Mouse (Mus musculus): ENCODE results near the gene Zfp865. TPM values are rescaled to one million over a fixed set of nuclear protein-coding genes. Genes with fewer than 3 reads are reported as not detected.

Gene Zfp865
- polyA plus RNA-seq, 1 experiment from 2014 or later, result 5.1 TPM

DNA sequence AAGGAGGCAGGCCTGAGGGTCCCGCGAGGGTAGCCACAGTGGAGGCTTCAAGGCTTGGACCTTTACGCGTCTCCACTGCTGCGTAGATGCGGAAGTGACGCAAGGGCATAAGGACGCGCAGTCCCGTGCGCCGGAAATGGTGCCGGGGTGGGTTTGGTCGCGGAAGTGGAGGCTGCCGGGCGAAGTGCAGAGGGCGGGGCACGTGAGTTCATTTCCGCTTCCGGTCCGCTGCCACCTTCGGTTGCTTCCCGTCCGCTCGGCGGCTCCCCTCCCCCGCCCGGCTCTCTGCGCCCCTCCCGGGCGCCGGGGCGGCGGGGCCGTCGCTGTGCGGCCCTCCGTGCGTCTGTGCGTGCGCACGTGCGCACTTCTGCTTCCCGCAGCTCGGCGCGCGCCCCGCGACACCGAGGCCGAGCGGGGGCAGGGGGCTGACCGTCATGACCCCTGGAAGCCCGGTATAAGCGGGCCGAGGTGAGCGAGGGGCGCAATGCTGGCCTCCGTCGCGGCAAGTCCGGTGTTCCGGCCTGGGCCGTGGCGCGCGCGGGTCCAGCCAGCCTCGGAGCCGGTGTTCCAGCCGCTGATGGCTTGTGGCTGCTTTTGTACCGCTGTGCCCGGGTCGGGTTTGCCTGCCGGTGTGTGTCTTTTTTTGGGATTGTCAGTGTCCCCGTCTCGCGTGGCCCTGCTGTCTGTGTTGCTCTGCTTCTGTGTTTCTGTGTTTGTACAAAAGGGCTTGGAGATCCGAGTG lies 60.0 kb downstream of the Zfp865 start, which contains the start of gene Epn1:
Gene Epn1 (plus strand): TSS at position 226 of the 742 bp plus-strand sequence.
- Histone ChIP-seq H3K4me3 (ENCODE audit: low read depth, low read length) (peak within 1 kb of the TSS; percentile 98), H3K9ac (ENCODE audit: low read length) (peak within 1 kb of the TSS; percentile 96), H3K36me3 (ENCODE audit: control insufficient read depth, insufficient read depth, low read length) (peaks cover 22% of the 10 kb centered on the region)

DNA sequence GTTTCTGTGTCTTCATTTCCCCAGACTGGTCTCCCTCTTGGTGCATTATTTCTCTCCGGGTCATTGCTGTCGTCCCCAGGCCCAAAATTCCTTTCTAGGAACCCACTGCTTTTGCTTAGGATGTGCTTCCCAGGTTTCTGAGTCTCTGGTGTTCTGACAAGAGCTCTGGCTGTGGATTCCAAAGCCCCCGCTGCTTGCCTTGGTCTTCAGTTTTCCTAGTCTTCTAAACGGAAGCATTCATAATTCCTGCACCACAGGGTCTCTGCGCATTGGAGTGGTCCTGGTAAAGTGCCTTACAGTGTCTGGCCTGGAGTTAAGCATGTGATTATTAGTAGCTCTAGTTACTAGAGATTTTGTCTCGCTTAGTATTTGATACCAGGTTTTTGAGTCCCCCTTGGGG lies 60.6 kb downstream of the Zfp865 start:
- DNase-seq (ENCODE audit: low spot score, missing footprints) (no peak), ATAC-seq (ENCODE audit: low FRiP score) (no peak)
- peaks cover 21% of the 10 kb centered on the region for H3K36me3 ChIP-seq (ENCODE audit: control insufficient read depth, insufficient read depth, low read length)

More for the DNA sequence above, 60.0 kb downstream of the Zfp865 start, which contains the start of gene Epn1:
- Histone ChIP-seq H3K4me2 (peak within 1 kb of the TSS; percentile 60), H3K9me3 (ENCODE audit: control insufficient read depth, low read length) (no peaks in the 10 kb centered on the region), H3K27ac (ENCODE audit: low read depth, low read length) (peak within 1 kb of the TSS; percentile 71), H3K27me3 (ENCODE audit: control insufficient read depth, insufficient read depth, low read length) (no peaks in the 10 kb centered on the region), H3K4me1 (ENCODE audit: control insufficient read depth, insufficient read depth, low read length) (peaks cover 12% of the 10 kb centered on the region)
- ATAC-seq (ENCODE audit: low FRiP score) (peak; percentile 98), DNase-seq (ENCODE audit: low spot score, missing footprints) (peak; percentile 99)
- WGBS, result under 1% methylated on average over 76 of the region's 81 CpGs

DNA sequence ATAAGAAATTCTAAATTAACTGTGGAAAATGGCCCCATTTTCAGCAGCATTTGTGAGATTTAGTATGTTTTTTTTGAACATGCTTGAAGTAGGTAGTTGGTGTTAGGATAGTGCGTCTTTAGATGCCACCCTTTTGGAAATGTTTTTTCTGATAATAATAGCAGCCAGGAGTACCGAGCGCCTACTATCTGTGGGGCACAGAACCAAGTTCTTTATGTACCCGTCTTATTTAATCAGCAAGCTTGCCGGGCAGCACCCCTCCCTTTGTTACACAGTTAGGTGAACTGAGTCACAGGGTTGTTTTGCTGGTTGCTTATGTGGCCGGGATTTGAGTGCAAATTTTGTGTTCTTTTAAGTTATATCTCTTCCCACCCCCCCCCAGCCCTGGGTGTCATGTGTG lies 61.1 kb downstream of the Zfp865 start:
- H3K4me3 ChIP-seq (ENCODE audit: low read depth, low read length), result peak overlapping the region; percentile 98
- DNase-seq (ENCODE audit: low spot score, missing footprints) (no peak), ATAC-seq (ENCODE audit: low FRiP score) (no peak)
- peak overlapping the region; percentile 60 for H3K4me2 ChIP-seq
- peak overlapping the region; percentile 96 for H3K9ac ChIP-seq (ENCODE audit: low read length)
- peaks cover 12% of the 10 kb centered on the region for H3K4me1 ChIP-seq (ENCODE audit: control insufficient read depth, insufficient read depth, low read length)
- no peaks in the 10 kb centered on the region for H3K9me3 ChIP-seq (ENCODE audit: control insufficient read depth, low read length)
- no peak overlapping the region for H3K27ac ChIP-seq (ENCODE audit: low read depth, low read length)
- WGBS, result 81% methylated on average over 6 of the region's 6 CpGs
- peaks cover 19% of the 10 kb centered on the region for H3K36me3 ChIP-seq (ENCODE audit: control insufficient read depth, insufficient read depth, low read length)
- no peaks in the 10 kb centered on the region for H3K27me3 ChIP-seq (ENCODE audit: control insufficient read depth, insufficient read depth, low read length)

More for the DNA sequence above, 60.6 kb downstream of the Zfp865 start:
- Histone ChIP-seq H3K4me3 (ENCODE audit: low read depth, low read length) (peak overlapping the region; percentile 98), H3K4me1 (ENCODE audit: control insufficient read depth, insufficient read depth, low read length) (peaks cover 12% of the 10 kb centered on the region), H3K9me3 (ENCODE audit: control insufficient read depth, low read length) (no peaks in the 10 kb centered on the region), H3K27ac (ENCODE audit: low read depth, low read length) (peak overlapping the region; percentile 71; the same call in 1 of the 2 replicates), H3K27me3 (ENCODE audit: control insufficient read depth, insufficient read depth, low read length) (no peaks in the 10 kb centered on the region), H3K9ac (ENCODE audit: low read length) (peak overlapping the region; percentile 96), H3K4me2 (peak overlapping the region; percentile 60)
- WGBS, result 21% methylated on average over 6 of the region's 6 CpGs

DNA sequence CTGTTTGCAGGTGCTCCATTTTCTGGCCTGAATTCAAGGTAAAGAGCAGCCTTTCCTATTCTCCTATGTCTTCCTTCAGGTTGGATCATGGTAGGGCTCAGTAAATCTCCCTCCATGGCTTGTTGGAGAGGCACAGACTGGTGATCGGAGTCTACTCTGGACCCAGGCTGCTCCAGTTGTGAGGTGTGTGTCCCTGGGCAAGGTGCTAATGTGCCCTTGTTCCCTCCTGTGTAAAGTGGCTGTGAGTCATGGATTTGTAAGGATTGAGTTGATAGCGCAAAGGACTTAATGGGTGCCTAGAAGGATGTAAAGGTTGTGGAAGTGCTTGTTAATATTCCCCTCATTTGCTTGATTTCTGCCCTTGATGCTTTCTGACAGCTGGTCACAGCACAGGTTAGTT lies 61.8 kb downstream of the Zfp865 start:
- Histone ChIP-seq H3K4me3 (ENCODE audit: low read depth, low read length) (no peak overlapping the region), H3K27me3 (ENCODE audit: control insufficient read depth, insufficient read depth, low read length) (no peaks in the 10 kb centered on the region), H3K9me3 (ENCODE audit: control insufficient read depth, low read length) (no peaks in the 10 kb centered on the region), H3K9ac (ENCODE audit: low read length) (no peak overlapping the region), H3K4me1 (ENCODE audit: control insufficient read depth, insufficient read depth, low read length) (peaks cover 12% of the 10 kb centered on the region), H3K4me2 (no peak overlapping the region; the same call in 1 of the 2 replicates), H3K36me3 (ENCODE audit: control insufficient read depth, insufficient read depth, low read length) (peaks cover 19% of the 10 kb centered on the region), H3K27ac (ENCODE audit: low read depth, low read length) (no peak overlapping the region)
- 96% methylated on average over 2 of the region's 2 CpGs for WGBS
- ATAC-seq (ENCODE audit: low FRiP score) (no peak), DNase-seq (ENCODE audit: low spot score, missing footprints) (no peak)

DNA sequence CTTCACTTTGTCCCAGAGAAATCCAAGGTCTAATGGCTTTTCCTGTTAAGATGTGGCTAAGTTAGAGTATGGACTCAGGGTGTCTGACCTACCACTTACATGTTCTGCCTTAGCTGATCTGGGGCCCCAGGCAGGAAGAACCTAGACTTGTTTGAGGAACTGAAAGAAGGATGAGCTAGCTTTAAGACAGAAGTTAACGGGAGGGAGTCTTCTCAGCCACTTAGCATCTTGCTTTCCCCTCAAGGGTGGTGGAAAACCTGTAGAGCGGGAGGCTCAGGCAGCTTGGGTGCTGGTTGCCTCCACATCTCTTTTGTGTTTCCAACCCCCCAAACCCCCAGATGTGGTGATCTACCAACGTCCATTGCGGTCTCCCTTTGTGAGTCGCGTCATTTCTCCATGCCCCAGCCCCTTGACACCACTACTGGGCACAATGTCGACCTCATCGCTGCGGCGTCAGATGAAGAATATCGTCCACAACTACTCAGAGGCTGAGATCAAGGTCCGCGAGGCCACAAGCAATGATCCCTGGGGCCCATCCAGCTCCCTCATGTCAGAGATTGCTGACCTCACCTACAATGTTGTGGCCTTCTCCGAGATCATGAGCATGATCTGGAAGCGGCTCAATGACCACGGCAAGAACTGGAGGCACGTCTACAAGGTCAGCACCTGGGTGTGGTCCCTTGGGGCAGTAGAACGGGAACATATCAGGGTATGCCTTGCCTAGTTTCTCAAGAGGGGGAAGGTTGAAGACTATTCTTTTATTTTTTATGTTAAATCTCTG lies 63.3 kb downstream of the Zfp865 start:
- no peak overlapping the region for H3K27ac ChIP-seq (ENCODE audit: low read depth, low read length)
- H3K27me3 ChIP-seq (ENCODE audit: control insufficient read depth, insufficient read depth, low read length), result no peaks in the 10 kb centered on the region
- no peak overlapping the region for H3K4me3 ChIP-seq (ENCODE audit: low read depth, low read length)
- ATAC-seq (ENCODE audit: low FRiP score), result no peak
- H3K9me3 ChIP-seq (ENCODE audit: control insufficient read depth, low read length), result no peaks in the 10 kb centered on the region
- peaks cover 15% of the 10 kb centered on the region for H3K36me3 ChIP-seq (ENCODE audit: control insufficient read depth, insufficient read depth, low read length)
- no peak for DNase-seq (ENCODE audit: low spot score, missing footprints)
- 92% methylated on average over 18 of the region's 18 CpGs for WGBS
- peaks cover 12% of the 10 kb centered on the region for H3K4me1 ChIP-seq (ENCODE audit: control insufficient read depth, insufficient read depth, low read length)
- H3K4me2 ChIP-seq, result no peak overlapping the region
- H3K9ac ChIP-seq (ENCODE audit: low read length), result no peak overlapping the region

DNA sequence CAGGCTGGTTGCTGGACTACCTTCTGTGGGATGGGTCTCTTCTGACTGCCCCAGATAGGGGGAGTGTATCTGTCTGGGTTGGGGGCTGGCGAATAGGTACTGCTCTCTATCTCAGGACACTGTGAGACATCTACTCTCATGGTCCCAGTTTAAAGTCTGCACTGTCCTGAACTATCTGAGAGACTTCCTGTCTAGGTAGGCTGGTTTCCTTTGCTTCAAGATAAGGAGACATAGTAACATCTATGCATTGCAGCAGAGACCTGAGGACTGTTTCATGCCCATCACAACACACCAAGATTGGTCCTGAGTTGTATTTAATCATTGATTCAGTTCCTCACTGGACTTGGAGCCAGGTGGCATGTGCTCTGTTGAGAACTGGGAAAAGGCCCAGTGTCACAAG lies 65.3 kb downstream of the Zfp865 start:
- no peak for ATAC-seq (ENCODE audit: low FRiP score)
- Histone ChIP-seq H3K4me1 (ENCODE audit: control insufficient read depth, insufficient read depth, low read length) (peaks cover 12% of the 10 kb centered on the region), H3K9me3 (ENCODE audit: control insufficient read depth, low read length) (no peaks in the 10 kb centered on the region), H3K36me3 (ENCODE audit: control insufficient read depth, insufficient read depth, low read length) (peaks cover 13% of the 10 kb centered on the region), H3K27ac (ENCODE audit: low read depth, low read length) (no peak overlapping the region), H3K4me3 (ENCODE audit: low read depth, low read length) (no peak overlapping the region), H3K27me3 (ENCODE audit: control insufficient read depth, insufficient read depth, low read length) (no peaks in the 10 kb centered on the region), H3K9ac (ENCODE audit: low read length) (no peak overlapping the region), H3K4me2 (no peak overlapping the region)
- WGBS, result 100% methylated on average over 1 of the region's 1 CpGs
- no peak for DNase-seq (ENCODE audit: low spot score, missing footprints)

Other genes with a start within 250 kb of the Zfp865 start
- gene Fam71e2, start 249.1 kb upstream of the Zfp865 start, polyA plus RNA-seq (2014; fragmentation: Nextera tagmentation; extraction: Ambion mirVana), result not detected in 2 replicates
- gene Il11, start 237.5 kb upstream of the Zfp865 start, polyA plus RNA-seq (2014; fragmentation: Nextera tagmentation; extraction: Ambion mirVana), result 0.07 TPM in 1 of 2 replicates, not detected in the other
- not detected in 2 replicates for gene Tmem190, start 237.4 kb upstream of the Zfp865 start, polyA plus RNA-seq (2014; fragmentation: Nextera tagmentation; extraction: Ambion mirVana)
- gene Tmem238, start 230.7 kb upstream of the Zfp865 start, polyA plus RNA-seq (2014; fragmentation: Nextera tagmentation; extraction: Ambion mirVana), result 1.3 and 1.4 TPM in 2 replicates
- 203 and 211 TPM in 2 replicates for gene Rpl28, start 227.5 kb upstream of the Zfp865 start, polyA plus RNA-seq (2014; fragmentation: Nextera tagmentation; extraction: Ambion mirVana)
- 392 and 412 TPM in 2 replicates for gene Ube2s, start 207.8 kb upstream of the Zfp865 start, polyA plus RNA-seq (2014; fragmentation: Nextera tagmentation; extraction: Ambion mirVana)
- gene Shisa7, start 175.7 kb upstream of the Zfp865 start, polyA plus RNA-seq (2014; fragmentation: Nextera tagmentation; extraction: Ambion mirVana), result 1.9 and 2.4 TPM in 2 replicates
- 2.6 and 4.6 TPM in 2 replicates for gene Isoc2b, start 150.1 kb upstream of the Zfp865 start, polyA plus RNA-seq (2014; fragmentation: Nextera tagmentation; extraction: Ambion mirVana)
- gene Isoc2a, start 143.2 kb upstream of the Zfp865 start, polyA plus RNA-seq (2014; fragmentation: Nextera tagmentation; extraction: Ambion mirVana), result 0.63 and 0.78 TPM in 2 replicates
- 0.12 TPM in 1 of 2 replicates, not detected in the other for gene Gm36210, start 113.9 kb upstream of the Zfp865 start, polyA plus RNA-seq (2014; fragmentation: Nextera tagmentation; extraction: Ambion mirVana)
- 3.5 and 3.8 TPM in 2 replicates for gene Zfp628, start 105.2 kb upstream of the Zfp865 start, polyA plus RNA-seq (2014; fragmentation: Nextera tagmentation; extraction: Ambion mirVana)
- gene Nat14, start 98.3 kb upstream of the Zfp865 start, polyA plus RNA-seq (2014; fragmentation: Nextera tagmentation; extraction: Ambion mirVana), result 8.0 and 10.4 TPM in 2 replicates
- gene Ssc5d, start 94.6 kb upstream of the Zfp865 start, polyA plus RNA-seq (2014; fragmentation: Nextera tagmentation; extraction: Ambion mirVana), result 1.0 and 1.6 TPM in 2 replicates
- not detected in 2 replicates for gene Sbk2, start 56.0 kb upstream of the Zfp865 start, polyA plus RNA-seq (2014; fragmentation: Nextera tagmentation; extraction: Ambion mirVana)
- not detected in 2 replicates for gene Sbk3, start 49.2 kb upstream of the Zfp865 start, polyA plus RNA-seq (2014; fragmentation: Nextera tagmentation; extraction: Ambion mirVana)
- gene Zfp579, start 24.2 kb upstream of the Zfp865 start, polyA plus RNA-seq (2014; fragmentation: Nextera tagmentation; extraction: Ambion mirVana), result 41.1 and 41.7 TPM in 2 replicates
- gene Zfp524, start 6.0 kb upstream of the Zfp865 start, polyA plus RNA-seq (2014; fragmentation: Nextera tagmentation; extraction: Ambion mirVana), result 7.6 and 9.2 TPM in 2 replicates
- 42.4 and 49.4 TPM in 2 replicates for gene Fiz1, start 5.7 kb upstream of the Zfp865 start, polyA plus RNA-seq (2014; fragmentation: Nextera tagmentation; extraction: Ambion mirVana)
- 0.34 TPM in 1 of 2 replicates, not detected in the other for gene Gm44973, start 4.9 kb upstream of the Zfp865 start, polyA plus RNA-seq (2014; fragmentation: Nextera tagmentation; extraction: Ambion mirVana)
- gene Ccdc106, start 177 bp downstream of the Zfp865 start, polyA plus RNA-seq (2014; fragmentation: Nextera tagmentation; extraction: Ambion mirVana), result 4.0 and 5.0 TPM in 2 replicates
- 0.33 TPM in 1 of 2 replicates, not detected in the other for gene 4632433K11Rik, start 13.7 kb downstream of the Zfp865 start, polyA plus RNA-seq (2014; fragmentation: Nextera tagmentation; extraction: Ambion mirVana)
- gene Zfp784, start 18.1 kb downstream of the Zfp865 start, polyA plus RNA-seq (2014; fragmentation: Nextera tagmentation; extraction: Ambion mirVana), result 3.3 and 3.6 TPM in 2 replicates
- gene Zfp580, start 31.2 kb downstream of the Zfp865 start, polyA plus RNA-seq (2014; fragmentation: Nextera tagmentation; extraction: Ambion mirVana), result 34.1 and 47.6 TPM in 2 replicates
- gene U2af2, start 41.8 kb downstream of the Zfp865 start, polyA plus RNA-seq (2014; fragmentation: Nextera tagmentation; extraction: Ambion mirVana), result 151 and 159 TPM in 2 replicates
- 47.8 and 56.2 TPM in 2 replicates for gene Epn1, start 59.9 kb downstream of the Zfp865 start, polyA plus RNA-seq (2014; fragmentation: Nextera tagmentation; extraction: Ambion mirVana)
- gene Rfpl4, start 96.6 kb downstream of the Zfp865 start, polyA plus RNA-seq (2014; fragmentation: Nextera tagmentation; extraction: Ambion mirVana), result not detected in 2 replicates
- 0.19 and 0.47 TPM in 2 replicates for gene Rasl2-9, start 105.6 kb downstream of the Zfp865 start, polyA plus RNA-seq (2014; fragmentation: Nextera tagmentation; extraction: Ambion mirVana)
- gene Vmn1r55, start 129.3 kb downstream of the Zfp865 start, polyA plus RNA-seq (2014; fragmentation: Nextera tagmentation; extraction: Ambion mirVana), result not detected in 2 replicates
- gene Vmn1r56, start 176.4 kb downstream of the Zfp865 start, polyA plus RNA-seq (2014; fragmentation: Nextera tagmentation; extraction: Ambion mirVana), result not detected in 2 replicates
- gene Vmn1r57, start 198.1 kb downstream of the Zfp865 start, polyA plus RNA-seq (2014; fragmentation: Nextera tagmentation; extraction: Ambion mirVana), result not detected in 2 replicates